Mouse (Mus musculus) forebrain, embryonic 14.5 days (tissue): ENCODE measurements around the gene Trub1. TPM values are rescaled to one million over a fixed set of nuclear protein-coding genes. Genes with fewer than 3 reads are reported as not detected.

ENCODE experiments used
- ATAC-seq: fragments of 200-750 bp; cut with Nextera tagmentation; 2 replicates; pipeline ENCODE4 v1.8.0; 2017; ENCODE audit warnings: mild to moderate bottlenecking, moderate library complexity
- DNase-seq: peaks from one replicate; pipeline ENCODE4 v3.0.0-alpha.2; 2015; ENCODE audit warnings: low spot score
- H3K27ac ChIP-seq: fragments of 300-500 bp; sonication (generic); 2 replicates; pipeline ENCODE4 v1.5.1; 2014; ENCODE audit warnings: low read depth, mild to moderate bottlenecking, control low read depth, low read length, moderate library complexity
- H3K27me3 ChIP-seq: fragments of 300-500 bp; sonication (generic); replicated peaks from 2 replicates; pipeline ENCODE4 v1.6.1; 2014; ENCODE audit warnings: low read length, control low read depth, mixed read lengths; ENCODE audit not compliant: control insufficient read depth, insufficient read depth
- H3K36me3 ChIP-seq: fragments of 300-500 bp; sonication (generic); 2 replicates; pipeline ENCODE4 v1.6.1; 2014; ENCODE audit warnings: low read length, control low read depth; ENCODE audit not compliant: control insufficient read depth, insufficient read depth
- H3K4me1 ChIP-seq: fragments of 300-500 bp; sonication (generic); 2 replicates; pipeline ENCODE4 v1.6.1; 2014; ENCODE audit warnings: antibody characterized with exemption, low read length, control low read depth; ENCODE audit not compliant: control insufficient read depth, insufficient read depth
- H3K4me2 ChIP-seq: fragments of 300-500 bp; sonication (generic); 2 replicates; pipeline ENCODE4 v1.6.1; 2014; ENCODE audit warnings: mild to moderate bottlenecking, control low read depth, low read length
- H3K4me3 ChIP-seq: fragments of 300-500 bp; sonication (generic); 2 replicates; pipeline ENCODE4 v1.5.1; 2014; ENCODE audit warnings: low read depth, low read length, control low read depth
- H3K9ac ChIP-seq: fragments of 300-500 bp; sonication (generic); 2 replicates; pipeline ENCODE4 v1.6.1; 2014; ENCODE audit warnings: mild to moderate bottlenecking, low read length, control low read depth, moderate library complexity
- H3K9me3 ChIP-seq: fragments of 300-500 bp; sonication (generic); replicated peaks from 2 replicates; pipeline ENCODE4 v1.6.1; 2016; ENCODE audit warnings: low read length, control low read depth, mixed read lengths; ENCODE audit not compliant: control insufficient read depth
- WGBS: fragments of 180-500 bp; shearing (Covaris S2); extraction: QIAGEN DNeasy Blood & Tissue Kit; methylation state at CpG from one replicate; pipeline ENCODE4 v1.1.7; 2014; 5-methylcytosine and 5-hydroxymethylcytosine counted together
- polyA plus RNA-seq: library from polyadenylated mRNA; unstranded; fragments of >200 nt; fragmentation: Nextera tagmentation; extraction: Ambion mirVana; gene quantifications from 2 replicates; pipeline ENCODE4 v1.2.1, GENCODE M21; 2014

Gene Trub1
- polyA plus RNA-seq, 1 experiment from 2014 or later = 14.9 TPM

DNA sequence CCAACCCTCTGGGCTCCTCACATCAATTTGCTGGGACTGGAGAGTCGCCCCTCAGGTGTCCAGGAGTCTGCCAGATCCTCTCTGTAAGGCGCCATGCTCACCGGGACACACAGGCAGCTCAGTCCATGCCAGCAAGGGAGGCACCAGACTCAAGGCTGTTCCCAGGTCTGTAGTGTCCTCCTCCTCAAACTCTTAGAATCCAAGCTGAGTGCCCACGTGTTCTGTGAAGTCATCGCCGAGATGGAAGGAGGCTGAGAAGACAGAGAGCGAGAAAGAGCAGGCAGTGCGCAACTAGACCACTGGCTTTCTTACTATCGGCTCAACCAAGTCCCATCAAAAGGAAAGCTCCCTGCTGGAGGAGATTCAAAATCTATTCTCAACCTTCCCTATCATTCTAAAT, 60.4 kb downstream of the Trub1 start:
- ATAC-seq (no peak), DNase-seq (no peak)
- H3K4me1 ChIP-seq = no peaks in the 10 kb centered on the region
- H3K36me3 ChIP-seq = no peaks in the 10 kb centered on the region
- H3K27me3 ChIP-seq = no peaks in the 10 kb centered on the region
- H3K27ac ChIP-seq = no peak overlapping the region
- H3K9me3 ChIP-seq = no peaks in the 10 kb centered on the region
- H3K9ac ChIP-seq = no peak overlapping the region
- 89% methylated on average over 9 of the region's 9 CpGs for WGBS
- H3K4me2 ChIP-seq = no peak overlapping the region
- H3K4me3 ChIP-seq = no peak overlapping the region

GRCm38 (mm10) chr19:57521721-57522120, 69.0 kb downstream of the Trub1 start:
- Histone ChIP-seq H3K9me3 (no peaks in the 10 kb centered on the region), H3K27me3 (no peaks in the 10 kb centered on the region), H3K4me3 (no peak overlapping the region), H3K4me2 (no peak overlapping the region), H3K4me1 (no peaks in the 10 kb centered on the region), H3K36me3 (no peaks in the 10 kb centered on the region), H3K9ac (no peak overlapping the region), H3K27ac (no peak overlapping the region)
- DNase-seq = no peak
- no peak for ATAC-seq

GRCm38 (mm10) chr19:57523363-57523762, 70.7 kb downstream of the Trub1 start:
- Histone ChIP-seq H3K27ac (no peak overlapping the region), H3K9ac (no peak overlapping the region), H3K9me3 (no peaks in the 10 kb centered on the region), H3K27me3 (no peaks in the 10 kb centered on the region), H3K36me3 (no peaks in the 10 kb centered on the region), H3K4me1 (no peaks in the 10 kb centered on the region), H3K4me3 (no peak overlapping the region), H3K4me2 (peak overlapping the region; percentile 14; the same call in 1 of the 2 replicates)
- DNase-seq (peak; percentile 75), ATAC-seq (peak; percentile 70)
- 43% methylated on average over 17 of the region's 17 CpGs for WGBS

- no peaks in the 10 kb centered on the region for H3K27me3 ChIP-seq
- ATAC-seq = no peak
- no peak overlapping the region for H3K4me2 ChIP-seq
- H3K4me1 ChIP-seq = no peaks in the 10 kb centered on the region
- 81% methylated on average over 2 of the region's 2 CpGs for WGBS
- H3K27ac ChIP-seq = no peak overlapping the region
- no peak for DNase-seq
- no peaks in the 10 kb centered on the region for H3K9me3 ChIP-seq
- no peaks in the 10 kb centered on the region for H3K36me3 ChIP-seq
- no peak overlapping the region for H3K4me3 ChIP-seq
- H3K9ac ChIP-seq = no peak overlapping the region
Observed at GRCm38 (mm10) chr19:57525693-57526092, 73.0 kb downstream of the Trub1 start.

- H3K4me3 ChIP-seq = no peak overlapping the region
- H3K36me3 ChIP-seq = no peaks in the 10 kb centered on the region
- no peak for ATAC-seq
- WGBS = 78% methylated on average over 4 of the region's 4 CpGs
- no peaks in the 10 kb centered on the region for H3K4me1 ChIP-seq
- H3K27me3 ChIP-seq = no peaks in the 10 kb centered on the region
- H3K4me2 ChIP-seq = no peak overlapping the region
- no peak overlapping the region for H3K9ac ChIP-seq
- H3K27ac ChIP-seq = no peak overlapping the region
- no peak for DNase-seq
- no peaks in the 10 kb centered on the region for H3K9me3 ChIP-seq
Observed at GRCm38 (mm10) chr19:57530212-57530611, 77.5 kb downstream of the Trub1 start.

GRCm38 (mm10) chr19:57534262-57534661, 81.5 kb downstream of the Trub1 start:
- DNase-seq (no peak), ATAC-seq (no peak)
- WGBS = 75% methylated on average over 7 of the region's 7 CpGs
- H3K4me3 ChIP-seq = no peak overlapping the region
- H3K9ac ChIP-seq = no peak overlapping the region
- H3K36me3 ChIP-seq = no peaks in the 10 kb centered on the region
- H3K27me3 ChIP-seq = no peaks in the 10 kb centered on the region
- H3K4me1 ChIP-seq = peaks cover 13% of the 10 kb centered on the region; the same call in 1 of the 2 replicates
- H3K4me2 ChIP-seq = no peak overlapping the region
- no peaks in the 10 kb centered on the region for H3K9me3 ChIP-seq
- H3K27ac ChIP-seq = no peak overlapping the region

DNA sequence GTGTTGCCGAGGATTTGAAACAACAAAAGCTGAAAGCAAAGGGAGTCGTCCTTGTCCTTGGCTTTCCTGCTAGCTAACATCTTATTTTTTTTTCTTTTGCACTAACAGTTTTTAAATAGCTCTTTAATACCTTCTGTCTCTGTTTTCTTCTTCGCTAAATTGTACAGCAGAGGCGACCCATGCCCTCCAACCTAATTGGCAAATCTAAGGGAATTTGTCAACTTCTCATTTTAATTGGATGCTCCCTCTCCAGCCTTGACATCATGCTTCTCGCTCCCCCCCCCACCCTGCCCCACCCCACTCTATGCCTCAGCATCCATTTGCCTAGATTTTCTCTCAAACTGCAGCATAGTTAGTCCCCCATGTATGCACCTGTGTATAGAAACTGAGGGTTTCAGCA, 83.8 kb downstream of the Trub1 start:
- 13% methylated on average over 5 of the region's 5 CpGs for WGBS
- ATAC-seq = peak; percentile 29; the same call in 1 of the 2 replicates

GRCm38 (mm10) chr19:57537510-57538182, 84.9 kb downstream of the Trub1 start:
- no peak for ATAC-seq

More for the DNA sequence above, 83.8 kb downstream of the Trub1 start:
- H3K27me3 ChIP-seq = no peaks in the 10 kb centered on the region
- H3K27ac ChIP-seq = no peak overlapping the region
- H3K4me2 ChIP-seq = no peak overlapping the region
- H3K4me3 ChIP-seq = no peak overlapping the region
- H3K36me3 ChIP-seq = no peaks in the 10 kb centered on the region
- peak; percentile 54 for DNase-seq
- no peaks in the 10 kb centered on the region for H3K9me3 ChIP-seq
- H3K9ac ChIP-seq = no peak overlapping the region
- H3K4me1 ChIP-seq = peaks cover 13% of the 10 kb centered on the region; the same call in 1 of the 2 replicates

DNA sequence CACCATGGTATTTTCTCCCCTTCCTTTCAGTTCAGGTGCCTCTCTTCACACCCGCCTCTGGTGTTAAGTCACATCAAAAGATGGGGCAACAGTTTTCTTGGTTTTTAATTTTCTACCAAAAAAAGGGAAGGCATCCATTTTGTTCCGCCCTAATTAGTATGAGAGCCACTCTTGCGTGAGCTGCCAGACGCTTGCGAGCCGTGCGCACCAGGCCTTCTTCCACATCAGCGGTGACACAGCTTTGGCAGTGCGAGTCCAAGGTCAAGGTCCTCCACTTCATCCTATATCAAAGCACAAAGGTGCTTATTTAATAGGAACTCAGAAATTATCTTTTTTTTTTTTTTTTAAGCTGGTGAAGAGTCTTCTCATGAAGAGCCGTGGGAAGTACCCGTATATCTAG, 87.4 kb downstream of the Trub1 start:
- H3K27me3 ChIP-seq = no peaks in the 10 kb centered on the region
- ATAC-seq (no peak), DNase-seq (no peak)
- no peak overlapping the region for H3K9ac ChIP-seq
- WGBS = 74% methylated on average over 11 of the region's 11 CpGs
- H3K36me3 ChIP-seq = no peaks in the 10 kb centered on the region
- peaks cover 26% of the 10 kb centered on the region for H3K4me1 ChIP-seq
- no peak overlapping the region for H3K4me2 ChIP-seq
- no peak overlapping the region for H3K27ac ChIP-seq
- H3K9me3 ChIP-seq = no peaks in the 10 kb centered on the region
- H3K4me3 ChIP-seq = no peak overlapping the region

More at GRCm38 (mm10) chr19:57537510-57538182, 84.9 kb downstream of the Trub1 start:
- no peaks in the 10 kb centered on the region for H3K9me3 ChIP-seq
- 78% methylated on average over 7 of the region's 7 CpGs for WGBS
- DNase-seq = peak; percentile 31
- H3K27ac ChIP-seq = 0 out of 2 replicates have a peak overlapping the region, but pooled peaks have one; percentile 9
- no peaks in the 10 kb centered on the region for H3K27me3 ChIP-seq
- no peak overlapping the region for H3K4me2 ChIP-seq
- no peak overlapping the region for H3K4me3 ChIP-seq
- H3K36me3 ChIP-seq = no peaks in the 10 kb centered on the region
- H3K4me1 ChIP-seq = peaks cover 13% of the 10 kb centered on the region; the same call in 1 of the 2 replicates
- H3K9ac ChIP-seq = no peak overlapping the region
